Mouse (Mus musculus) c-Kit-negative CD71-positive TER-119-positive erythroid progenitor cells, embryonic 14.5 days (primary cell): ENCODE results near the gene Tob1.

Experiments
- DNase-seq: peaks from one replicate; pipeline ENCODE4 v3.0.0-alpha.2; 2013; ENCODE audit warnings: low read depth, low spot score

The Tob1 gene

GRCm38 (mm10) chr11:94211124-94211603 lies at the start of gene Tob1:
TSS of gene Tob1 (plus strand) at chr11:94211454.
- peak; percentile 99 for DNase-seq

- DNase-seq, result no peak
Observed at GRCm38 (mm10) chr11:94161867-94162581, 49.2 kb upstream of the Tob1 start.

GRCm38 (mm10) chr11:94163005-94163767 lies 48.1 kb upstream of the Tob1 start:
- no peak for DNase-seq

GRCm38 (mm10) chr11:94165745-94166144 lies 45.5 kb upstream of the Tob1 start:
- no peak for DNase-seq

GRCm38 (mm10) chr11:94168238-94168637 lies 43.0 kb upstream of the Tob1 start:
- no peak for DNase-seq

- DNase-seq, result no peak
Observed at GRCm38 (mm10) chr11:94169596-94169995, 41.7 kb upstream of the Tob1 start.

GRCm38 (mm10) chr11:94171691-94172090 lies 39.6 kb upstream of the Tob1 start:
- DNase-seq, result no peak

- DNase-seq, result no peak
Observed at GRCm38 (mm10) chr11:94172186-94172585, 39.1 kb upstream of the Tob1 start.

- DNase-seq, result no peak
Observed at GRCm38 (mm10) chr11:94173726-94174146, 37.5 kb upstream of the Tob1 start.

GRCm38 (mm10) chr11:94175288-94175687 lies 36.0 kb upstream of the Tob1 start:
- no peak for DNase-seq

- DNase-seq, result no peak
Observed at GRCm38 (mm10) chr11:94175694-94176093, 35.6 kb upstream of the Tob1 start.

- DNase-seq, result no peak
Observed at GRCm38 (mm10) chr11:94177841-94178585, 33.2 kb upstream of the Tob1 start.

- DNase-seq, result no peak
Observed at GRCm38 (mm10) chr11:94179768-94180167, 31.5 kb upstream of the Tob1 start.

GRCm38 (mm10) chr11:94180194-94180593 lies 31.1 kb upstream of the Tob1 start:
- no peak for DNase-seq

- no peak for DNase-seq
Observed at GRCm38 (mm10) chr11:94181694-94182093, 29.6 kb upstream of the Tob1 start.

- no peak for DNase-seq
Observed at GRCm38 (mm10) chr11:94182711-94183110, 28.5 kb upstream of the Tob1 start.

GRCm38 (mm10) chr11:94183120-94183519 lies 28.1 kb upstream of the Tob1 start:
- DNase-seq, result no peak

GRCm38 (mm10) chr11:94183671-94184070 lies 27.6 kb upstream of the Tob1 start:
- DNase-seq, result no peak

- no peak for DNase-seq
Observed at GRCm38 (mm10) chr11:94189579-94189978, 21.7 kb upstream of the Tob1 start.

GRCm38 (mm10) chr11:94190665-94191064 lies 20.6 kb upstream of the Tob1 start:
- no peak for DNase-seq

GRCm38 (mm10) chr11:94193109-94193508 lies 18.1 kb upstream of the Tob1 start:
- no peak for DNase-seq

- no peak for DNase-seq
Observed at GRCm38 (mm10) chr11:94196311-94196710, 14.9 kb upstream of the Tob1 start.
